Mouse (Mus musculus) cerebellum, adult 18-20 months (tissue): ENCODE results near the gene Zfp819.
"Not testable (repeated sequence)": the region's sequence is repeated elsewhere in the genome, so short reads cannot be mapped to it uniquely, and the experiment has no call there.

Experiments
- DNase-seq, 2 experiments: peaks; one replicate each; pipeline ENCODE4 v3.0.0; 2021

The Zfp819 gene

DNA sequence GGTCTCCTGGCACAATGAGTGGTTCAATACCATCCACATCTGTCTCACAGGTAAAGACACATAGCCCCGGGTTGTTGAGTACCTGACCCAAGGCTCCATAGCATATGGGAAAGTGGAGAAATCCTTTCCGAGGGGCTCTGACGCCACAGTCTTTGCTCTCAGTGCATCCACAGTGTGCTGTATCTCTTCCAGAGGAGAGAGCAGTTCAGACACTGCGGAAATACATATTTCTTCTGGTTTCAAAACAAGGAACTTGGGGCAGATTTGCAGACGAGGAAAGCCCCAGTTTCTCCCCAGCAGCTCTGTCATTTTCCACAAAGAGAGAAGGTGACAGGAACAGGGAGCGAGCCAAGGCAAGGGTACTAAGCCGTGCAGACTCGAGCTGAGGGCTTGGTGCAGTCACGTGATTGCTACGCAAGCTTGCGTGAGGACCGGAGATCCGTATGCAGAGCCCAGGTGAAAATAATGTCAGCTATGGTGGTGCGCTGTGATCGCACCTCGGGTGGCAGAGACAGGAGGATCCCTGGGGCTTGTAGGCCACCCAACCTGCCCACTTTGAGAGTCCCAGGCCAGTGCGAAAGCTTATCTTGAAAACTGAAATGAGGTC, 36.2 kb downstream of the Zfp819 start:
- no peak for DNase-seq

GRCm38 (mm10) chr7:43652683-43653082, 45.7 kb downstream of the Zfp819 start:
- DNase-seq = no peak

DNA sequence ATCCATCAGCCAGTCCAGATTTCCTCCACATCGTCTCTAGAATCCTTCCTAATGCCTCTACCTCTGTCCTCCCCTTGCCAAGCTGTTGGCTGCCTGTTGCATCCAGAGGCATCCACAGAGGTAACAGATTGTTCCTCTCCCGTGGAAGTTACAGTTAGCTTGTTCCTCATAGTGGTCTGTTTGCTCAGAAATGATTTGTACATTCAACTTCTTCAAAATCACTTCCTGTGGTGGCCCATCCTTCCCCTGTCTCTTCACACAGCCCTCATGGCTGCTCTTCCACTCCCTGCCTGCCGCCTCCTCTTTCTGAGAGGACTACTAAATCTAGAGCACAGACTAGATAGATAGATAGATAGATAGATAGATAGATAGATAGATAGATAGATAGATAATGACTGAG, 47.5 kb downstream of the Zfp819 start:
- no peak for DNase-seq

GRCm38 (mm10) chr7:43656232-43656631, 49.3 kb downstream of the Zfp819 start:
- DNase-seq = no peak

DNA sequence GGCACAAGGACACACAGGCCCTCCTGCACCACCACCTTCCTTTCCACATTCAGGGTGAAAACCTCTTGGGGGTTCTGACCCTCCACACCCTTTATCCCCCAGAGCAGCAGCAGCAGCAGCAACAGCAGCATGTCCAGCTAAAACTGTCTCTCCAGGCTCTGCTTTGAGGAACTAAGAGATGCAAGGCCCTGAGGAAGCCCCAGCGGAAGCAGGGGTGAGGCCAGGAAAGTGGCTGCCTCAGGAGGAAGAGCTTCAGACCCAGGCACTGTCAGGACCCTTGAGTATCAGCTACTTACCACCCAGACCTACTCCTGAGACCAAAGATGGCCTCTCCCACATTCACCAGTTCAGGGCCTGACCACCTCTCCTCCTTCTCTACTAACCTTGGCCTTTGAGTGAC, 53.0 kb downstream of the Zfp819 start, which contains the start of gene Siglece:
Gene Siglece (minus strand): TSS at position 160 of the 400 bp plus-strand sequence.
- DNase-seq = no peak

GRCm38 (mm10) chr7:43662804-43663203, 55.8 kb downstream of the Zfp819 start:
- DNase-seq = no peak

DNA sequence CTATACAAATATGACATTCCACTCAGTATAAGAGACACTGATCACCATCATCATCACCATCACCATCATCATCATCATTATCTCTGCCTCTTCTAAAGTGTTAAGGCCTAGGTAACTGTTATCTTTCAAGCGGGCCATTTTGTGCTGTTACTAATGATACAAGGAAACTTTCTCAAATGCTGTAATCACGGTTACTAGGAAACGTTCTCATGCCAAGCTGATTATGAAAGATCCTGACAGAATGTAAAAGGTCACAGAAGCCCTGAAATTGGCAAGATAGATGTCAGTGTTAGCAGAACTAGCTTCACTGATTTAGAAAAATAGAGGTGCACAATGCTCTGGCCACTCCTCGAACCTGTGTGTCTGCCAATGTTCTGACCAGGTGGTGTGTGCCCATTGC, 60.3 kb downstream of the Zfp819 start:
- DNase-seq = not testable (repeated sequence)
